Mouse (Mus musculus): Measurements from ENCODE around the gene Trpm7. TPM values are rescaled to one million over a fixed set of nuclear protein-coding genes. Genes with fewer than 3 reads are reported as not detected.
"Not testable (repeated sequence)": the region's sequence is repeated elsewhere in the genome, so short reads cannot be mapped to it uniquely, and the experiment has no call there.

Trpm7 gene
- polyA plus RNA-seq, 1 experiment from 2014 or later: 62.8 TPM

- H3K4me3 ChIP-seq (ENCODE audit: low read length): no peak overlapping the region
- H3K9ac ChIP-seq (ENCODE audit: low read depth, low read length): no peak overlapping the region
- no peak overlapping the region for H3K4me2 ChIP-seq (replicated peaks; ENCODE audit: low read depth, low read length)
- no peaks in the 10 kb centered on the region for H3K27me3 ChIP-seq (ENCODE audit: control insufficient read depth, insufficient read depth, low read length)
- no peaks in the 10 kb centered on the region for H3K9me3 ChIP-seq (ENCODE audit: control insufficient read depth, low read length)
- H3K27ac ChIP-seq (ENCODE audit: low read depth, low read length): no peak overlapping the region
- H3K4me1 ChIP-seq (ENCODE audit: control insufficient read depth, insufficient read depth, low read length): no peaks in the 10 kb centered on the region
- no peak for ATAC-seq (ENCODE audit: low FRiP score, low TSS enrichment)
- no peaks in the 10 kb centered on the region for H3K36me3 ChIP-seq (ENCODE audit: control insufficient read depth, insufficient read depth, low read length)
These were observed 15.7 kb upstream of the Trpm7 start for GRCm38 (mm10) chr2:126891743-126892142.

- no peak overlapping the region for H3K27ac ChIP-seq (ENCODE audit: low read depth, low read length)
- no peak overlapping the region for H3K4me3 ChIP-seq (ENCODE audit: low read length)
- 24% methylated on average over 3 of the region's 3 CpGs for WGBS
- H3K4me2 ChIP-seq (replicated peaks; ENCODE audit: low read depth, low read length): no peak overlapping the region
- H3K36me3 ChIP-seq (ENCODE audit: control insufficient read depth, insufficient read depth, low read length): no peaks in the 10 kb centered on the region
- H3K27me3 ChIP-seq (ENCODE audit: control insufficient read depth, insufficient read depth, low read length): no peaks in the 10 kb centered on the region
- H3K9me3 ChIP-seq (ENCODE audit: control insufficient read depth, low read length): no peaks in the 10 kb centered on the region
- no peak overlapping the region for H3K9ac ChIP-seq (ENCODE audit: low read depth, low read length)
- no peak for ATAC-seq (ENCODE audit: low FRiP score, low TSS enrichment)
- no peaks in the 10 kb centered on the region for H3K4me1 ChIP-seq (ENCODE audit: control insufficient read depth, insufficient read depth, low read length)
These were observed 11.1 kb upstream of the Trpm7 start for GRCm38 (mm10) chr2:126887141-126887540.

GRCm38 (mm10) chr2:126885871-126886270, 9.8 kb upstream of the Trpm7 start:
- Histone ChIP-seq H3K9ac (ENCODE audit: low read depth, low read length) (no peak overlapping the region), H3K4me3 (ENCODE audit: low read length) (no peak overlapping the region), H3K4me1 (ENCODE audit: control insufficient read depth, insufficient read depth, low read length) (no peaks in the 10 kb centered on the region), H3K9me3 (ENCODE audit: control insufficient read depth, low read length) (no peaks in the 10 kb centered on the region), H3K27ac (ENCODE audit: low read depth, low read length) (no peak overlapping the region), H3K4me2 (replicated peaks; ENCODE audit: low read depth, low read length) (no peak overlapping the region), H3K27me3 (ENCODE audit: control insufficient read depth, insufficient read depth, low read length) (no peaks in the 10 kb centered on the region), H3K36me3 (ENCODE audit: control insufficient read depth, insufficient read depth, low read length) (no peaks in the 10 kb centered on the region)
- ATAC-seq (ENCODE audit: low FRiP score, low TSS enrichment): no peak
- 59% methylated on average over 2 of the region's 2 CpGs for WGBS

- 49% methylated on average over 2 of the region's 2 CpGs for WGBS
- H3K4me1 ChIP-seq (ENCODE audit: control insufficient read depth, insufficient read depth, low read length); H3K4me2 ChIP-seq (replicated peaks; ENCODE audit: low read depth, low read length); ATAC-seq (ENCODE audit: low FRiP score, low TSS enrichment); H3K36me3 ChIP-seq (ENCODE audit: control insufficient read depth, insufficient read depth, low read length); H3K27ac ChIP-seq (ENCODE audit: low read depth, low read length); H3K9me3 ChIP-seq (ENCODE audit: control insufficient read depth, low read length); H3K4me3 ChIP-seq (ENCODE audit: low read length); H3K27me3 ChIP-seq (ENCODE audit: control insufficient read depth, insufficient read depth, low read length); H3K9ac ChIP-seq (ENCODE audit: low read depth, low read length): not testable (repeated sequence)
These were observed 6.7 kb upstream of the Trpm7 start for GRCm38 (mm10) chr2:126882711-126883110.

- ATAC-seq (ENCODE audit: low FRiP score, low TSS enrichment): no peak
- peaks cover 5% of the 10 kb centered on the region; the same call in 1 of the 2 replicates for H3K4me1 ChIP-seq (ENCODE audit: control insufficient read depth, insufficient read depth, low read length)
- no peak overlapping the region for H3K27ac ChIP-seq (ENCODE audit: low read depth, low read length)
- no peak overlapping the region for H3K4me2 ChIP-seq (replicated peaks; ENCODE audit: low read depth, low read length)
- 88% methylated on average over 1 of the region's 1 CpGs for WGBS
- H3K9ac ChIP-seq (ENCODE audit: low read depth, low read length): no peak overlapping the region
- no peaks in the 10 kb centered on the region for H3K36me3 ChIP-seq (ENCODE audit: control insufficient read depth, insufficient read depth, low read length)
- no peaks in the 10 kb centered on the region for H3K9me3 ChIP-seq (ENCODE audit: control insufficient read depth, low read length)
- H3K27me3 ChIP-seq (ENCODE audit: control insufficient read depth, insufficient read depth, low read length): no peaks in the 10 kb centered on the region
- H3K4me3 ChIP-seq (ENCODE audit: low read length): no peak overlapping the region
These were observed 2.0 kb upstream of the Trpm7 start for GRCm38 (mm10) chr2:126877991-126878390.

- WGBS: under 1% methylated on average over 18 of the region's 18 CpGs
These were observed 554 bp downstream of the Trpm7 start for GRCm38 (mm10) chr2:126875516-126875835.

GRCm38 (mm10) chr2:126874809-126875515, 1.1 kb downstream of the Trpm7 start:
- Histone ChIP-seq H3K4me2 (replicated peaks; ENCODE audit: low read depth, low read length) (peak overlapping the region; percentile 48), H3K36me3 (ENCODE audit: control insufficient read depth, insufficient read depth, low read length) (no peaks in the 10 kb centered on the region), H3K4me3 (ENCODE audit: low read length) (peak overlapping the region; percentile 72), H3K9me3 (ENCODE audit: control insufficient read depth, low read length) (no peaks in the 10 kb centered on the region), H3K27me3 (ENCODE audit: control insufficient read depth, insufficient read depth, low read length) (no peaks in the 10 kb centered on the region), H3K4me1 (ENCODE audit: control insufficient read depth, insufficient read depth, low read length) (peaks cover 5% of the 10 kb centered on the region; the same call in 1 of the 2 replicates), H3K9ac (ENCODE audit: low read depth, low read length) (peak overlapping the region; percentile 86), H3K27ac (ENCODE audit: low read depth, low read length) (peak overlapping the region; percentile 99)
- WGBS: 23% methylated on average over 13 of the region's 13 CpGs
- ATAC-seq (ENCODE audit: low FRiP score, low TSS enrichment): peak; percentile 26; the same call in 1 of the 2 replicates

More at GRCm38 (mm10) chr2:126875516-126875835, 554 bp downstream of the Trpm7 start:
- peaks cover 5% of the 10 kb centered on the region; the same call in 1 of the 2 replicates for H3K4me1 ChIP-seq (ENCODE audit: control insufficient read depth, insufficient read depth, low read length)
- peak overlapping the region; percentile 99 for H3K27ac ChIP-seq (ENCODE audit: low read depth, low read length)
- peak overlapping the region; percentile 72 for H3K4me3 ChIP-seq (ENCODE audit: low read length)
- H3K36me3 ChIP-seq (ENCODE audit: control insufficient read depth, insufficient read depth, low read length): no peaks in the 10 kb centered on the region
- H3K27me3 ChIP-seq (ENCODE audit: control insufficient read depth, insufficient read depth, low read length): no peaks in the 10 kb centered on the region
- peak overlapping the region; percentile 48 for H3K4me2 ChIP-seq (replicated peaks; ENCODE audit: low read depth, low read length)
- H3K9ac ChIP-seq (ENCODE audit: low read depth, low read length): peak overlapping the region; percentile 86
- peak; percentile 56 for ATAC-seq (ENCODE audit: low FRiP score, low TSS enrichment)
- H3K9me3 ChIP-seq (ENCODE audit: control insufficient read depth, low read length): no peaks in the 10 kb centered on the region

- Histone ChIP-seq H3K4me2 (replicated peaks; ENCODE audit: low read depth, low read length) (no peak overlapping the region), H3K9me3 (ENCODE audit: control insufficient read depth, low read length) (no peaks in the 10 kb centered on the region), H3K4me3 (ENCODE audit: low read length) (no peak overlapping the region), H3K36me3 (ENCODE audit: control insufficient read depth, insufficient read depth, low read length) (no peaks in the 10 kb centered on the region), H3K27ac (ENCODE audit: low read depth, low read length) (no peak overlapping the region), H3K9ac (ENCODE audit: low read depth, low read length) (no peak overlapping the region), H3K27me3 (ENCODE audit: control insufficient read depth, insufficient read depth, low read length) (no peaks in the 10 kb centered on the region), H3K4me1 (ENCODE audit: control insufficient read depth, insufficient read depth, low read length) (no peaks in the 10 kb centered on the region)
- WGBS: 64% methylated on average over 1 of the region's 1 CpGs
- ATAC-seq (ENCODE audit: low FRiP score, low TSS enrichment): no peak
These were observed 9.7 kb downstream of the Trpm7 start for GRCm38 (mm10) chr2:126866301-126866700.

- H3K4me2 ChIP-seq (replicated peaks; ENCODE audit: low read depth, low read length): no peak overlapping the region
- H3K27ac ChIP-seq (ENCODE audit: low read depth, low read length): no peak overlapping the region
- WGBS: 55% methylated on average over 10 of the region's 10 CpGs
- no peak overlapping the region for H3K9ac ChIP-seq (ENCODE audit: low read depth, low read length)
- no peaks in the 10 kb centered on the region for H3K27me3 ChIP-seq (ENCODE audit: control insufficient read depth, insufficient read depth, low read length)
- H3K4me3 ChIP-seq (ENCODE audit: low read length): no peak overlapping the region
- H3K4me1 ChIP-seq (ENCODE audit: control insufficient read depth, insufficient read depth, low read length): no peaks in the 10 kb centered on the region
- no peaks in the 10 kb centered on the region for H3K36me3 ChIP-seq (ENCODE audit: control insufficient read depth, insufficient read depth, low read length)
- no peak for ATAC-seq (ENCODE audit: low FRiP score, low TSS enrichment)
- H3K9me3 ChIP-seq (ENCODE audit: control insufficient read depth, low read length): no peaks in the 10 kb centered on the region
These were observed 10.4 kb downstream of the Trpm7 start for GRCm38 (mm10) chr2:126865501-126866199.

Measured in kidney, embryonic 14.5 days (tissue).